Mouse (Mus musculus) small intestine, adult 2 months (tissue): ENCODE data around the gene Pde12.

Source experiments
- CTCF ChIP-seq: fragments of 200-500 bp; IDR thresholded peaks from 2 replicates; pipeline ENCODE4 v1.5.1; 2012; ENCODE audit warnings: low read depth, mild to moderate bottlenecking, control low read depth, inconsistent platforms, low read length, moderate library complexity, mixed read lengths; ENCODE audit not compliant: insufficient replicate concordance, insufficient read length; ENCODE audit errors: extremely low read depth
- POLR2A ChIP-seq: fragments of 200-500 bp; IDR thresholded peaks from 2 replicates; pipeline ENCODE4 v1.6.1; 2012; ENCODE audit warnings: low read depth, mild to moderate bottlenecking, control low read depth, inconsistent platforms, low read length, moderate library complexity

GRCm38 (mm10) chr14:26658178-26658577, 11.5 kb downstream of the Pde12 start:
- TF ChIP-seq POLR2A (no peak), CTCF (no peak)
